Mouse (Mus musculus) left cerebral cortex, adult 9 months (tissue): ENCODE data around the gene Syne3.

Source experiments
- DNase-seq, 2 experiments: peaks; one replicate each; pipeline ENCODE4 v3.0.0; 2022; ENCODE audit warnings: low spot score in 2 of 2

Gene Syne3

DNA sequence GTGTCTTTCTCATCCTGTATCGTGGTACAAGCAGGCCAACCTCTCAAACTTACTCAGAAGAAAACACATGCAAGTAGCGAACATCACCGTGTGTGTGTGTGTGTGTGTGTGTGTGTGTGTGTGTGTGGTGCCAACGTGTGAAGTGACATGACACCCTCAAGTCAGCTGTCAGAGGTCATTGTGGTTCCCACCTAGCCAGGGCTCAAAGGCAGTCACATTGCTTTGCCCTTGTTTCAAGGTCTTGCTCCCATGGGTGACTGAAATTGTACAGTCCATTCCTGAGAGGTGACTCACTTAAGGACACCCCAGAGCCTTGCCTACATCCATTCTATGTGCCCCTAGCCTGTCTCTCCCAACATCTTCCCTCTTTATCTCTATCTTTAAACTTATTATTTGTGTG is 40.0 kb downstream of the Syne3 start:
- no peak for DNase-seq

DNA sequence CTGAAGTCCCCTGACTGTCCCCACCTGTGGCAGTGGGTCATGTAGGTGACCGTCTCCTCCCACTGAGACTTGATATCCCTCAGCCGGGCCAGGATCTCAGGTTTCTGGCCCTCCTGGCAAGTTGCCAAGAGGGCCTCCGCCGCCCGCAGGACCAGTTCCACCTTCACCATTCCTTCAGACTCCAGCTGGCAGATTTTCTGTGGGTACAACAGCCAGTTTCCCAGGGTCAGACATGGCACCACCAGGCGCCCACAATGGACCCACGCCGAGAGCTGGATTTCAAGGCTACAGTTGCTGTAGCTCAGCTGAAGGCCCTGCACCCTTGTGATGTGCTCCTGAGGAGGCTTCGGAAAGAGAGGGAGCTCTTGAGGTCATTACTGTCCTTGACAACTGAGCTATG is 40.4 kb downstream of the Syne3 start:
- DNase-seq, result no peak

DNA sequence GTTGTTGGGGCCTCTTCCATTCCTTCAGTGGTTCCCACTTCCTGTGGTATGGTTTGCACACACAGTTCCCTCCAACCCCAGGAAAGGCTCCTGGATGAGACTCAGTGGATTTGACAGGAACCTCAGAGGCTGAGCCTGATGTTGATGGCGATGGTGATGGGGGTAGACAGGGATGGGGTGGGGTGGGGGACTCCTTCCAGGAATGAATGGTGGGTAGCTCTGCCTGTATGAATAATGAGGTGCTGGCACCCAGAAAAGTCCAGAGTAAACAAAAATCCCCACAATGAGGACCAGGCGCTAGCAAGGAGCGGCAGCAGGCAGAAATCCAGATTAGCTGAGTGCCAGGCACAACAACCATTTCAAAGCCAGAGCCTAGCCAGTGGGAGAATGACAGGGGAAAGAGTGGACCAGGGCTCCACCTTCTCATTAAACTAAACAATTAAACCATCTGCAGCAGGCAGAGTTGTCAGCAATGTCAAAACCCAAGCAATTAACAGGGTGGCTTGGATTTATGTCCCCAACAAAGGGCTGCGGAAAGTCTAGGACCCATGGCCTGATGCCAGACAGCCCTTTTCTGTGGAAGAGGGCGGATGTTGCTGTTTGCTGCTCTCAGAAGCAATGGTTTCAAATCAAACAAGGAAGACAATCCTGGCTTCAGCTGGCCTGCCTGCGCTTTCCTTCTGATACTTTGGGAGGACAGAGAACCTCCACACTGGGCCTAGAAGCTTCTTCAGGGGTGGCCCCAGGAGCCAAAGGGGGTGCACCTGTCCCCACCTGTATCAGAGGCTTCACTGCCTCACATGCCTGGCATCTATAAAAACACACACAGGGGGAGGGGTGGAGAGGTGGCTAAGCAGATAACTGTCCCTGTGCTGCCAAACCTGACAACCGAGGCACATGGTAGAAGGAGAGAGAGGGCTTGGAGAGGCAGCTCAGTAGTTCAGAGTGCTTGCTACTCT is 44.4 kb downstream of the Syne3 start:
- DNase-seq, result peak in 1 of 2 experiments; percentile 19

- DNase-seq, result no peak
These were observed 49.2 kb downstream of the Syne3 start for GRCm38 (mm10) chr12:104960421-104960820.

GRCm38 (mm10) chr12:104959966-104960365 is 49.6 kb downstream of the Syne3 start:
- no peak for DNase-seq

- DNase-seq, result no peak
These were observed 51.3 kb downstream of the Syne3 start for GRCm38 (mm10) chr12:104958263-104958662.

DNA sequence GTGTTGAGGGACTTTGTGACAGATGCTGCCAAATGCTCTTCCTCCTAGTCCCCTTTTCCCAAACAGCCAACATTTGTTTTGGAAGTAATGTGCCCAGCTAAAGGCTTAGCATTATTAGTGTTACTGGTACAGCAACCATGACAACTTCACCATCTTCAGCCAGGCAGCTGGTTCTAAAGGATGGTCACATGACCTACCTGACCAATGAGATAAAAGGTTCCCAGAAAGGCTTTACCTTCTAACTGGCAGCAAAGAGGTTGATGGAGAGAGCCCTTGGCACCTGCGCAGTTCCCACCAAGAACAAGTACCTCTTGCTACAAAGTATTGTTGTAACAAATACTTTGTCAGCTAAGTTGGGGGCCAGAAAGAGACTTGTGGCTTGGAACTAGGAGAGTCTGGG is 52.4 kb downstream of the Syne3 start:
- no peak for DNase-seq

GRCm38 (mm10) chr12:104956406-104956805 is 53.2 kb downstream of the Syne3 start:
- DNase-seq, result no peak

GRCm38 (mm10) chr12:104955003-104955800 is 54.4 kb downstream of the Syne3 start:
- DNase-seq, result no peak

DNA sequence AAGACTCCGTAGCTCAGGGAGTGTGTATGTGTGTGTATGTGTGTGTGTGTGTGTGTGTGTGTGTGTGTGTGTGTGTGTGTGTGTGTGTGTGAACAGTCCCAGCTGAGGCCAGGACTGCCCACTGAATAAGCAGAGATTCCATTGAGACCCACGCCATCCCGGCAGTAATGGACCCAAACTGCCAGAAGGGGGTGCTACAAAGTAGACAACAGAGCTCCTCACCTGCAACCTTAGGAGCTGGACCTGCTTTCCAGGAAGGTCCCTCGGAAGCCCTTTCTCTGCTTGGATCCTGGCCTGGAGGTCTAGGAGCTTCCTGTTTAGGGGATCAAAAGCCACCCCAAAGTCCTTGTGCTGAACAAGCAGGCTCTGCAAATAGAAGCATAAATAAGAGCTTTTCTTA is 55.7 kb downstream of the Syne3 start:
- DNase-seq, result peak in 1 of 2 experiments; percentile 65

GRCm38 (mm10) chr12:104952458-104952857 is 57.2 kb downstream of the Syne3 start:
- peak in 1 of 2 experiments; percentile 68 for DNase-seq

- DNase-seq, result no peak
These were observed 61.7 kb downstream of the Syne3 start for GRCm38 (mm10) chr12:104947911-104948310.

GRCm38 (mm10) chr12:104946231-104946630 is 63.4 kb downstream of the Syne3 start:
- DNase-seq, result no peak

DNA sequence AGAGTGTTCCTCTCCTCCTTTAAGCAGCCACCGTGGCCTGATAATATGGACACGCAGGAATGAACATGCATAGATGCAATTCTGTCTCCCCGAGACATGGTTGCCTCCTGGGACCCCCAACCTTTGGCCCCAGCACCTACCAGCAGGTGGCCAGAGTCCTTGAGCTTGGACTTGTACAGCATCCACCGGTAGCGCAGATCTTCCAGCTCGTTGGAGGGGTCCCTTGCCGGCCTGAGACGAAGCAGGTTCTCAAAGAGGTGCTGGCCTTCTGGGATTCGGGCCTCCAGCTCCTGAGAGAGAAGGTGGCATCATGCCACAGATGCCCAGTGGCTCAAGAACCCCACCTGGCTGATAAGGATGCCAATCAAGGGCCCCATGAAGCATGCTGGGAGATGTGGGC is 69.1 kb downstream of the Syne3 start:
- no peak for DNase-seq

GRCm38 (mm10) chr12:104940027-104940386 is 69.6 kb downstream of the Syne3 start:
- DNase-seq, result no peak

GRCm38 (mm10) chr12:104939372-104940026 is 70.1 kb downstream of the Syne3 start:
- DNase-seq, result peak in 1 of 2 experiments; percentile 85

DNA sequence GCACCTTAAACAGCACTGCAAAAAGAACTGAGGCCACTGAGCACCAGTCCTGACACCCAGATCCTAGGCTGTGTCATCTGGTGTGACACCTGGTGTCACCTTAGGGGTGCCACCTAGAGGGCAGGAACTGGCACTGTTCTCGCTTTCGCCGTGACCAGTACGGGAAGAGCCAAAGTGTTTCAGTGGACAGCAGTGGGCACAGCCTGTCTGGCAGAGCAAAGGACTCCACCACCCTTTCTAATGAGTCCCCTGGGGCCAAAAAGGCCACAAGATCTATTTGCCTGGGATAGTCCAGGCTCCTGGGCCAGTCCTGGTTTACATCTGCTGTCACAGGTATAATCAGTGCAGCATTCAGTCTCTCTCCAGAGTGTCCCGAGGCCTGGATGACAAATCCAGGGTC is 70.7 kb downstream of the Syne3 start:
- DNase-seq, result no peak

DNA sequence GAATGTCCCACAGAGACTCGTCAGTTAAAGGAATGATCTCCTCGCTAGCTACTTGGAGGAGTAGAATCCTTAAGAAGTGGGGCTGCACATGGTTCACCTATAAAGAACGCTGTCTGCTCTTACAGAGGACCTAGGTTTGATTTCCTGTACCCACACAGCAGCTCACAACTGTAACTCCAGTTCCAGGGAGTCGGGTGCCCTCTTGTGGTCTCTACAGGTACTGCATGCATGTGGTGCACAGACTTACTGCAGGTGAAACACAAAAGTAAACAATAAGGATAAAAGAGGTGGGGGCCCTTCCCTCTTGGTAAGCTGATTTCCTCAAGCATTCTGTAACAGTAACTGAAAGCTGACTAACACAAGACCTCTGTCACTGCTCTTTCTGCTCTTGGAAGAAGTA is 73.4 kb downstream of the Syne3 start:
- no peak for DNase-seq

GRCm38 (mm10) chr12:104935144-104935543 is 74.5 kb downstream of the Syne3 start:
- no peak for DNase-seq

- DNase-seq, result no peak
These were observed 75.8 kb downstream of the Syne3 start for GRCm38 (mm10) chr12:104933800-104934199.

GRCm38 (mm10) chr12:104933217-104933616 is 76.4 kb downstream of the Syne3 start:
- no peak for DNase-seq

- DNase-seq, result no peak
These were observed 83.8 kb downstream of the Syne3 start for GRCm38 (mm10) chr12:104925765-104926164.
